Mouse (Mus musculus): ENCODE data around the gene Pias4. TPM values are rescaled to one million over a fixed set of nuclear protein-coding genes. Genes with fewer than 3 reads are reported as not detected.

Pias4 gene
- 72.6 and 164 TPM in 2 replicates for polyA plus RNA-seq (2012; ENCODE audit: low replicate concordance)

GRCm38 (mm10) chr10:81167200-81168086 lies at the start of gene Pias4:
Gene Pias4 (minus strand): TSS chr10:81167923.

GRCm38 (mm10) chr10:81201807-81202758 lies 34.4 kb upstream of the Pias4 start, which contains the start of gene Nmrk2:
Gene Nmrk2 (minus strand): TSS chr10:81202051.

GRCm38 (mm10) chr10:81183805-81184204 lies 16.1 kb upstream of the Pias4 start, which contains the start of gene 4930442H23Rik:
Gene 4930442H23Rik (minus strand): TSS chr10:81183849.

GRCm38 (mm10) chr10:81182336-81183333 lies 14.9 kb upstream of the Pias4 start, which contains the start of gene Dapk3:
Gene Dapk3 (plus strand): TSS chr10:81183005.

GRCm38 (mm10) chr10:81176466-81177271 lies 8.9 kb upstream of the Pias4 start, which contains the start of gene Eef2:
Gene Eef2 (plus strand): TSS chr10:81176631.

GRCm38 (mm10) chr10:81134966-81135681 lies 32.6 kb downstream of the Pias4 start, which contains the start of gene Zbtb7a:
Gene Zbtb7a (plus strand): TSS chr10:81135220.

GRCm38 (mm10) chr10:81105565-81106112 lies 62.1 kb downstream of the Pias4 start, which contains the start of gene Map2k2:
Gene Map2k2 (plus strand): TSS chr10:81105915.

Other genes starting within 250 kb of the Pias4 start
- 14.5 and 18.6 TPM in 2 replicates for gene Lmnb2, start 249.7 kb downstream of the Pias4 start, polyA plus RNA-seq (2012; ENCODE audit: low replicate concordance)
- 32.8 and 53.4 TPM in 2 replicates for gene Gadd45b, start 237.8 kb downstream of the Pias4 start, polyA plus RNA-seq (2012; ENCODE audit: low replicate concordance)
- 0.51 and 0.75 TPM in 2 replicates for gene Gng7, start 153.0 kb downstream of the Pias4 start, polyA plus RNA-seq (2012; ENCODE audit: low replicate concordance)
- gene Diras1, start 142.3 kb downstream of the Pias4 start, polyA plus RNA-seq (2012; ENCODE audit: low replicate concordance), result not detected in 2 replicates
- gene Slc39a3, start 130.5 kb downstream of the Pias4 start, polyA plus RNA-seq (2012; ENCODE audit: low replicate concordance), result 20.4 and 23.3 TPM in 2 replicates
- gene Sgta, start 107.7 kb downstream of the Pias4 start, polyA plus RNA-seq (2012; ENCODE audit: low replicate concordance), result 104 and 170 TPM in 2 replicates
- 20.3 and 22.9 TPM in 2 replicates for gene Thop1, start 97.9 kb downstream of the Pias4 start, polyA plus RNA-seq (2012; ENCODE audit: low replicate concordance)
- gene Creb3l3, start 69.0 kb downstream of the Pias4 start, polyA plus RNA-seq (2012; ENCODE audit: low replicate concordance), result 0.24 and 0.30 TPM in 2 replicates
- 241 and 608 TPM in 2 replicates for gene Map2k2, start 62.0 kb downstream of the Pias4 start, polyA plus RNA-seq (2012; ENCODE audit: low replicate concordance)
- gene Zbtb7a, start 32.7 kb downstream of the Pias4 start, polyA plus RNA-seq (2012; ENCODE audit: low replicate concordance), result 198 and 333 TPM in 2 replicates
- gene Eef2, start 8.7 kb upstream of the Pias4 start, polyA plus RNA-seq (2012; ENCODE audit: low replicate concordance), result 495 and 2,413 TPM in 2 replicates
- gene Dapk3, start 15.1 kb upstream of the Pias4 start, polyA plus RNA-seq (2012; ENCODE audit: low replicate concordance), result 53.4 and 152 TPM in 2 replicates
- gene 4930442H23Rik, start 15.9 kb upstream of the Pias4 start, polyA plus RNA-seq (2012; ENCODE audit: low replicate concordance), result 0.09 TPM in 1 of 2 replicates, not detected in the other
- not detected in 2 replicates for gene Nmrk2, start 34.1 kb upstream of the Pias4 start, polyA plus RNA-seq (2012; ENCODE audit: low replicate concordance)
- 0.53 and 0.94 TPM in 2 replicates for gene Atcay, start 62.9 kb upstream of the Pias4 start, polyA plus RNA-seq (2012; ENCODE audit: low replicate concordance)
- gene Zfr2, start 65.2 kb upstream of the Pias4 start, polyA plus RNA-seq (2012; ENCODE audit: low replicate concordance), result 4.0 and 8.6 TPM in 2 replicates
- 31.4 and 107 TPM in 2 replicates for gene Matk, start 85.0 kb upstream of the Pias4 start, polyA plus RNA-seq (2012; ENCODE audit: low replicate concordance)
- 314 and 329 TPM in 2 replicates for gene Mrpl54, start 99.0 kb upstream of the Pias4 start, polyA plus RNA-seq (2012; ENCODE audit: low replicate concordance)
- 70.4 and 133 TPM in 2 replicates for gene Apba3, start 99.0 kb upstream of the Pias4 start, polyA plus RNA-seq (2012; ENCODE audit: low replicate concordance)
- gene Tjp3, start 123.7 kb upstream of the Pias4 start, polyA plus RNA-seq (2012; ENCODE audit: low replicate concordance), result 15.0 and 35.0 TPM in 2 replicates
- gene Pip5k1c, start 125.0 kb upstream of the Pias4 start, polyA plus RNA-seq (2012; ENCODE audit: low replicate concordance), result 245 and 665 TPM in 2 replicates
- gene Cactin, start 153.2 kb upstream of the Pias4 start, polyA plus RNA-seq (2012; ENCODE audit: low replicate concordance), result 60.3 and 77.6 TPM in 2 replicates
- 29.6 and 30.6 TPM in 2 replicates for gene Tbxa2r, start 160.8 kb upstream of the Pias4 start, polyA plus RNA-seq (2012; ENCODE audit: low replicate concordance)
- gene Gipc3, start 175.3 kb upstream of the Pias4 start, polyA plus RNA-seq (2012; ENCODE audit: low replicate concordance), result 3.1 and 6.9 TPM in 2 replicates
- 184 and 481 TPM in 2 replicates for gene Hmg20b, start 182.6 kb upstream of the Pias4 start, polyA plus RNA-seq (2012; ENCODE audit: low replicate concordance)
- gene Mfsd12, start 189.6 kb upstream of the Pias4 start, polyA plus RNA-seq (2012; ENCODE audit: low replicate concordance), result 20.8 and 31.1 TPM in 2 replicates
- gene 4930404N11Rik, start 197.9 kb upstream of the Pias4 start, polyA plus RNA-seq (2012; ENCODE audit: low replicate concordance), result 11.6 and 18.6 TPM in 2 replicates
- gene Fzr1, start 210.6 kb upstream of the Pias4 start, polyA plus RNA-seq (2012; ENCODE audit: low replicate concordance), result 48.1 and 72.7 TPM in 2 replicates
- gene Dohh, start 216.5 kb upstream of the Pias4 start, polyA plus RNA-seq (2012; ENCODE audit: low replicate concordance), result 76.4 and 107 TPM in 2 replicates
- 1.2 and 4.2 TPM in 2 replicates for gene Gm48551, start 216.5 kb upstream of the Pias4 start, polyA plus RNA-seq (2012; ENCODE audit: low replicate concordance)
- 8.9 and 18.4 TPM in 2 replicates for gene Gm48552, start 221.1 kb upstream of the Pias4 start, polyA plus RNA-seq (2012; ENCODE audit: low replicate concordance)
- 3.0 and 3.7 TPM in 2 replicates for gene Smim24, start 225.1 kb upstream of the Pias4 start, polyA plus RNA-seq (2012; ENCODE audit: low replicate concordance)